Mouse (Mus musculus) large intestine, adult 2 months (tissue): ENCODE measurements around the gene Iffo2. TPM values are rescaled to one million over a fixed set of nuclear protein-coding genes. Genes with fewer than 3 reads are reported as not detected.
A peak's percentile ranks its signal among the peaks of the same experiment; 100 is the strongest.

Experiments used
- DNase-seq: peaks from one replicate; pipeline ENCODE4 v3.0.0-alpha.2; 2012; ENCODE audit warnings: low read depth, low spot score
- WGBS: fragments of 180-500 bp; shearing (Covaris S2); methylation state at CpG from one replicate; pipeline ENCODE4 v1.1.7; 2018; 5-methylcytosine and 5-hydroxymethylcytosine counted together
- polyA plus RNA-seq: library from polyadenylated mRNA; depleted of rRNA; stranded (reverse); fragments of >200 nt; gene quantifications from 2 replicates; pipeline ENCODE4 v1.2.3, GENCODE M21; 2012

Iffo2 gene
- polyA plus RNA-seq, 1 experiment, result 2.6 TPM

DNA sequence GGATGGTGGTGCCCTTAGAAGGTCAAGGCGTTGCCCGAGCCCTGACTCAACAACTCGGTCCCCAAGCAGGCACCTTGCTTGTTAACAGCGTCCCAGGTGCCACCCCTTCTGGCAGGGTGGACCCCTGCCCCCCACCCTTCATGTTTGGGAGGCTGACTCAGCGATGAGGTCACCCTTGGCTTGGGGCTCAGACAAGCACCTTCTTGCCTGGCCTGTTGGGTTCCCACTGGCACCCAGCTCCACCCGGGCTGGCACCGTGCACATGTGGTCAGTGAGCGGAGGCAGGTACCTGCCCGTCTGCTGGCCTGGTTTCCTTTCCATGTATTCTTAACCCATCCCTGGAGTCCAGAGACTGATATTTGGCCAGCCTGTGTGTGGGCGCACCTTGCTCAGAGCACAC lies 8.4 kb upstream of the Iffo2 start:
- DNase-seq, result no peak
- 77% methylated on average over 10 of the region's 10 CpGs for WGBS

DNA sequence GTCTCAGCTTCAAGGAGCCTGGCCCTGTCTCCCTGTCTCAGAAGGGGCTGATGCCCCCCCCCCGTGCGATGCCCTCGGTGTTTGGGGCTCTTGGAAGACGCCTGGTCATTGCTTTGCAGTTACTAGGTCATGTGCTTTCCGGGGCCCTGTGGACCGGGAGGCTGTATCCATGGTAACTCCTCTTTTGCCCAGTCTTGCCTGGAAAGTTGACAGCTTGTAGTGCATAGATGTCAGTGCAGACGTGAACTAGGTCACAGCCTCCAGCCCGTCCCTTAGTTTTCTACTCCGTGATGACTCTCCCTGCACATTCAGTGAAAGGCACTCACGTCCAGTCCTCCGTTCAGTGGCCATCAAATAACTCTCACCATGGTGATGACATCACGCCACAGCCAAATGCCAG lies 3.9 kb upstream of the Iffo2 start:
- 90% methylated on average over 12 of the region's 12 CpGs for WGBS
- DNase-seq, result no peak

DNA sequence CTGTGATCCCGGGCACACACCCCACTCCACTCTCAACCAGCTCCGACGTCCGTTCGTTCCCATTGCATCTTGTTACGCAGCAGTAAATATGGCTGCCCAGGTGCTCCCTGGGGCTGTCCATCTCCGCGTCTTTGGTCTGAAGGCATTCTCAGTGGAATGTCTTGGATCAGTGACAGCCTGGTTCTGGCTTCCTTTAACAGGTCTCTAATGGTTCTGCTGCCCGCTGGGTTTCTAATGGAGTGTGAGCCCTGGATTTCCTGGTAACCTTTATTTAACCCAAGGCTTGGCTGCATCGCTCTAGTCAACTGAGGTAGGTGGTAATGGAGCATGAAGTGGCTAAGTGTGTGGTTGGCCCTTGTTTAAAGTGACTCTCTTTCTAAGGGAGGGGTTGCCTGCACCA lies 1.7 kb downstream of the Iffo2 start:
- no peak for DNase-seq
- 90% methylated on average over 10 of the region's 10 CpGs for WGBS

DNA sequence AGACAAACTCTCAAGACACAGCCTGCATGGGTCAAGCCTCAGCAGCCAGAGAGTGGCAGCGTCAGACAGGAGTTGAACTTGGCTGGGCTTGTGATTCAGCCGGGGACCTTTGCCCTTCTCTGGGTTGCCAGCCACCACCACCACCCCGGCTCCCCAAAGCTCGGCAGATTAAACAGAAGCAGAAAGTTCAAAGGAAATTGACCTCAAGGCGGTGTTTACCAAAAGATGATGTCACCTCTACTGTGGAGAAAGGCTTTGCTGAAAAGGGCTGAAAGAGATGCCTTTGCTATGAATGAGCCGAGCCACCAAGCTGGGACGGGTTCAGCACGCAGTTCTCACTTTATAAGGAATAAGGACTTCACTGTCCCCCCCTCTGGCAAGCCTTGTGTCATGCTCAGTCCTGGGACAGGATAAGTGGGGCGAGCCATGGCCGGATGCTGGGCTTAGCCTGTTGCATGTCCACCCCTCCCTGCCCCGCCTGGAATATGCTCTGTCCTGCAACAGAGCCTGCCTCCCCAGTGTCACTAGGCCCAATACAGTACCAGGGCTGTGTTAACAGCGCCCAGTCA lies 4.9 kb downstream of the Iffo2 start:
- peak; percentile 56 for DNase-seq
- 12% methylated on average over 12 of the region's 12 CpGs for WGBS

DNA sequence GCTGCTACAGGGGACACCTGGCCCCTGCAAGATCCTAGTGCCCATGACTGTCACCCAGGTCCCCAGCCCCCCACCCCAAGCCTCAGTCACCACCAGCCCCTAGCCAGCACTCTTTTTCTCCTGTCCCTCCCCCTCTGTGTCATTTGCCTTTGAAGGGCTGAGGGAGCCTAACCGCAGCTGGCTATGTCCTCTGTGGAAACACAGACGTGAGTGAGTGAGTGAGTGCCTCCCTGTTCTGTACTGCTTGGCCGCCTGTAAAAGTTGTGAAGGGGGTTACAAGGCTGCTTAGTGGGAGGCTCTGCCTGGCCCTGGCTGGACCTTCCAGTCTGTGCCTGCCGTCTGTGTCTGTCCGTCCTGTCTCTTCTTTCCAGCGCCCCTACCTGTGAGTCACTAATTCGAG lies 5.4 kb downstream of the Iffo2 start:
- WGBS, result 43% methylated on average over 7 of the region's 7 CpGs

DNA sequence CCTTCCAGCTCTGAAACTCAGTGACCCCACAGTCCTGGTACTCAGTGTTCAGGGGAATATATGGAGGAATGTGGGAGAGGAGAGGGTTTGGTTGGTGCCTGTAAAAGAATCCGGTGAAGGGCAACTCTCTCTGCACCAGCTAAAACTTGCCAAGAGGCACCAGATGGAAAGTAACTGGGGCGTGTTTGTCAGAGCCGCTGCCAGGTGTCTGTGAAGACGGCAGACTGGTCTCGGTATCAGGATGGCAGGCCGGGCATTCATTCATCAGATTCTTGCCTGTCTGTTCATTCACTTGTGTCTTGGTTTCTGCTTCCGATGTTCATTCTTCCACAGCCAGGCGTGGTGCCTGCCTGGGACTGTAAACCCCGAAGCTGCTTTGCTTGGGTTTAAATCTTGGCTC lies 6.4 kb downstream of the Iffo2 start:
- 44% methylated on average over 9 of the region's 9 CpGs for WGBS
- DNase-seq, result no peak

More for the DNA sequence above, 5.4 kb downstream of the Iffo2 start:
- no peak for DNase-seq

DNA sequence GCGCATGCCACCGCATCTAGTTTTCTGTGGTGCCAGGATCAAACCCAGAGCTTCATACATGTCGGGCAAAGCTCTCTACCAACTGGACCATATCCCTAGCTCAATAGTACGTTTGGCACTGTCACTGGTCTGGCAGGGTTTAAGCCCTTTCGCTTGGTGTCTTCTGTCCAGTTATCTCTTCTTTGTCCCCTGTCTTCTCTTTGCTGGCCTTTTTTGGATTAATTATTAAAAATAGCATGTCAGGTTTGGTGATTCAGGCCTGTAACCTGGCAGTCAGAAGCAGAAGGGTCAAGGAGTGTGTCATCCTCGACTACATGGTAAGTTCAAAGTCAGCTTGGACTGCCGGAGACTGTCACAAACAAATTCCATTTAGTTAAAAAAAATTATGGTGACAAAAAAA lies 10.4 kb downstream of the Iffo2 start:
- WGBS, result 90% methylated on average over 7 of the region's 7 CpGs
- no peak for DNase-seq

DNA sequence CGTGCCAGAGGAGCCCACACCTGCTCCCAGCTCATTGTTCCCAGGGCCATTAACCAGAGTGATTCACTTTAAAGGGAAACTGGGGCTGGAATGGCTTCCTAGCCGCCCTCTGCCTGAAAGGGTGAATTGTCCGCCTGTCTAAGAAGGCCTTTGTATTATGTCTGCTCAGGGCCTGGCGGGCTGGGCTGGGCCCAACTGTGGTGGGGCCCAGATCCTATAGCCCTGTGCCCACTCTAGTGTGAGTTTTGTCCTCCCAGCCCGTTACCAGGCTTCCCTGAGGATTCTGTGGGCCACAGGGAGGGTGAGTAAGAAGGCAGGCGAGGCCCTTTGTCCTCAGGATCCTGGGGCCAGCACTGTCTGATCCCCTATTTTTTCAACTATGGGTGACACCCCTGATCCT lies 15.4 kb downstream of the Iffo2 start:
- 72% methylated on average over 6 of the region's 6 CpGs for WGBS
- DNase-seq, result no peak

DNA sequence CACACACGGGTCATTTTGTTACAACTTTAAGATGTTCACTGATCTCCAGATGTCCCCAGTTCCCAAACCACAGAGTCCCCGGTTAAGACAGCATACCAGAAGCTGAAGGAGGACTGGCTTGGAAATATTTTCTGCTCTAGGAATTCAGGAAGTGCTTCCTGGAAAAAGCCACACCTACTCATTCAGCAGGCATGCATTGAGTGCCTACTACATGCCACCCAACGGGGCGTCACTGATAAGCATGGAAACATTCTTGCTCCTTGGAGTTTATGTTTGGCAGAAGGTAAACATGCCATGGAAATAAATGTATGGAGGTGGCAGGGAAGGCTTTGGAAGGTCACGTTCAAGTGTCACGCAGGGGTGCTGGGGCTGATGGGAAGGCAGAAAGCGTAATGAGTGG lies 19.1 kb downstream of the Iffo2 start:
- 52% methylated on average over 7 of the region's 7 CpGs for WGBS
- no peak for DNase-seq

DNA sequence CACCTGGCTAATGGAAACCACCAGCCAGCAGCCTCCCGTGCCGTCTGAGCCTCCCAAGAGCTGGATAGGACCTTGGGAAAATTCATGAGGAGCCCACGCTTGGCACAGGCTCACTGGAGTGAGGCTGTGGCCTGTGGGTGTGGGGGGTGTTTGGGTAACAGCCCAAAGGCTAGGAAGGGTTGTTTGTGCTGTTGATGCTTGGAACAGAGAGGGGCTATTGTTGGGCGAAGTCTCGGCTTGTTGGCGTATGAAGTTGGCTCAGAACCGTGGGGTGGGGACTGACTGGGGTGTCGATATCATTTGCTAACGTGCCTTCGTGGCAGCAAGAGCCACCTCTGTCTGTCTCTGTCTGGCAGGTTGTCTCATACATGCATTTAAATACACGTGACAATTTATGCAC lies 24.9 kb downstream of the Iffo2 start:
- WGBS, result 90% methylated on average over 11 of the region's 11 CpGs

DNA sequence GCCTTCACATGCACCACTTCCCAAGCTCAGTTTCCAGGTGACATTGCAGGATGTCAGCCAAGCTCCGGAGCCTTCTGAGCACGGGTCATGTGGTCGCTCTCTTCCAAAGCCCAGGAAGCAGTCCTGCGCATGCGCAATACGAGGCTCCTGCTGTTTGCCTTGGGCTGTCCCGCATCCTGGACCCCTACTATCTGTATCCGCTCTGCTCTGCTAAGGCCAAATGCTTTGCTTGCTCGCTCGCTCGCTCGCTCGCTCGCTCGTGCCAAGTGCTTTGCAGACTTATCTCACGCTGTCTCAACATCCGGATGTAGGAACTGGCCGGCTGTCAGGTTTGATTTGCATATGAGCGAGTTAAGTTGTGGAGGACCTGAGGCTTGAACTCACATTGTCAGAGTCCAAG lies 25.6 kb downstream of the Iffo2 start:
- 72% methylated on average over 19 of the region's 19 CpGs for WGBS
- no peak for DNase-seq

More for the DNA sequence above, 24.9 kb downstream of the Iffo2 start:
- no peak for DNase-seq

DNA sequence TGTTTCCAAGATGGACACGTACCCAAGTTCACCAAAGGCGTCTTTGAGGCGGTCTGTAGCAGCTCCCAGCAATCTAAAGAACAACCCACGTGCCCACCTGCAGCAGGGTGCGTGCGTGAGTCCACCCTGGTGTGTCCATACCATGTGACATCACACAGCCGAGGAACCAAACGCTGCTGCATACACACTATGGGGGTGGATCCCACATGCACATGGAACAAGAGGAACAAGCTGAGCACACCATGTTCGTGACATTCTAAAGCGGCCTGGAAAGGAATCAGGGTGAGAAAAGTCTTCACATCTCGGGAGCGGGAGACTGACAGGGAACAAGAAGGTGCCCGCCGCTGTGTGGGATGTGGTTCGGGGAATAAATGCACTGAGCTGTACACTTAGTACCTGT lies 38.0 kb downstream of the Iffo2 start:
- WGBS, result 84% methylated on average over 15 of the region's 15 CpGs
- DNase-seq, result no peak

DNA sequence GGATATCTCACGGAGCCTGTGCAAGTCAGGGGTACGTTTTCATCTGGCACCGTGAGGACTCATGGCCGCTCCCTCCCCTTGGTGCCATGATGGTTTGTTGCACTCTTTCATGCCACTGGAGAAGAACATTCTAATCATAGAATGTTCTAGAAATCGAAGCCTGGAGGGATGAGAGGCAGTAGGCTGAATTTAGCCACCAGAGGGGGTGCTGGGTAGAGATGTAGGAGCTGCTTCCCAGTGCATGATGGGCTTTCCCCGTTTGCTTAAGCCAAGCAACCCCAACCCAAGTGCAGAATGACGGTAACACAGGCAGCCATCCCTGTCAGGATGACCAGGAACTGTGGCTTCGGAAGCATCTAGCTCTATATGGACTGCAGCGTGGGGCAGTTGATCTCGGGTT lies 40.4 kb downstream of the Iffo2 start:
- no peak for DNase-seq
- 64% methylated on average over 10 of the region's 10 CpGs for whole genome bisulfite sequencing

DNA sequence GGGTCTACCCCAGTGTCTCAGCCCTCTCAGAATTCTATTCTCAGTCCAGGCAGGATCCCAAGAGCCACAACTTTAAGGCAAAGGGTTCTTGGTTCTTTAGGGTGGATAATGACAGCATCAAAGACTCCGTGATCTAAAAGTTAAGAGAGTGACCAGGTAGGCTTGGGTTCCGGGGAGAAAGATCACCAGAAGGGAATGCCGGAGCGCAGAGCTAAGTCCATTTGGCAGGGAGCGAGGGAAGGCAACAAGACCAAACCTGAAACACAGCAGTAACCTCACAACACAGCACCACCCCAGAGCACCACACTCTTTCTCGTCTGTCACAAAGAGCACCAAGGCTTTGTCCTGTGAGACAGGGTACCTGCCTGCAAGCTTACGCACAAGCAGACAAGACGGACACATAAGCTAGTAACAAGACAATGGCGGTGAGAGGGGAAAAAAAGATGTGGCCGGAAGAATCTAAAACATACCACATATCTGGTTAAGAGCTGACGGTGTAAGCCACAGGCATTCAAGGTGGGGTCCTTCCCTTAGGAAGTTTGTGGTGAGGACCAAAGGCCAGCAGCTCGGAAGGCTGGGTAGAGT lies 42.7 kb downstream of the Iffo2 start:
- no peak for DNase-seq
- WGBS, result 90% methylated on average over 12 of the region's 12 CpGs

DNA sequence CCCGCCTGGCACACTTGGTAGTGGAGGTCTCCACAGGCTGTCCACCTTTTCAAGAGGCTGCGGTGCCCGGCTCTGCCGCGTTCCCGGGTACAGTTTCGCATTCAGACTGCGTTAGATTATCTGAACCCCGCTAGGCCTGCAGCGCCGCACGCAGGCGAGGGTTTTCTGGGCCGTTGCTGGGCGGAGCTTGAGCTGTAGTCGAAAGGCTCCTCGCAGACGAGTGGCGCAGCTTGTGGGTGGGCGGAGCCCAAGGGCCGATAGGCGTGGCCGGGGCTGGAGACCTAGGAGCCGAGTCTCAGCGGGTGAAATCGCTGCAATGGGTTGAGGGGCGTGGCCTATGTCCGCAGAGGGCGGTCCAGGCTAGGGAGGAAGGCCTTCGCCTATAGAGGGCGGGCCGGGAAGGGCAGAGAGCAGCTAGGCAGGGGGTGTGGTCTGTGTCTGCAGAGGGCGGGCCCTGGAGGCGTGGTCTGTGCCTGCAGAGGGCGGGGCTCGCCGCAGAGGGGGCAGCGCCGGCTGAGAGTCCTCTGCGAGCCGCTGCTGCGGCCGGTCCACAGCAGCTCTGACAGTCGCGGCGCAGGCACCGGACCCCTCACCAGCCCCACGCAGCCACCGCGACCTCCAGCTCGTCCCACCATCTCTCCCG lies 43.9 kb downstream of the Iffo2 start:
- under 1% methylated on average over 51 of the region's 52 CpGs for WGBS
- DNase-seq, result peak; percentile 96

DNA sequence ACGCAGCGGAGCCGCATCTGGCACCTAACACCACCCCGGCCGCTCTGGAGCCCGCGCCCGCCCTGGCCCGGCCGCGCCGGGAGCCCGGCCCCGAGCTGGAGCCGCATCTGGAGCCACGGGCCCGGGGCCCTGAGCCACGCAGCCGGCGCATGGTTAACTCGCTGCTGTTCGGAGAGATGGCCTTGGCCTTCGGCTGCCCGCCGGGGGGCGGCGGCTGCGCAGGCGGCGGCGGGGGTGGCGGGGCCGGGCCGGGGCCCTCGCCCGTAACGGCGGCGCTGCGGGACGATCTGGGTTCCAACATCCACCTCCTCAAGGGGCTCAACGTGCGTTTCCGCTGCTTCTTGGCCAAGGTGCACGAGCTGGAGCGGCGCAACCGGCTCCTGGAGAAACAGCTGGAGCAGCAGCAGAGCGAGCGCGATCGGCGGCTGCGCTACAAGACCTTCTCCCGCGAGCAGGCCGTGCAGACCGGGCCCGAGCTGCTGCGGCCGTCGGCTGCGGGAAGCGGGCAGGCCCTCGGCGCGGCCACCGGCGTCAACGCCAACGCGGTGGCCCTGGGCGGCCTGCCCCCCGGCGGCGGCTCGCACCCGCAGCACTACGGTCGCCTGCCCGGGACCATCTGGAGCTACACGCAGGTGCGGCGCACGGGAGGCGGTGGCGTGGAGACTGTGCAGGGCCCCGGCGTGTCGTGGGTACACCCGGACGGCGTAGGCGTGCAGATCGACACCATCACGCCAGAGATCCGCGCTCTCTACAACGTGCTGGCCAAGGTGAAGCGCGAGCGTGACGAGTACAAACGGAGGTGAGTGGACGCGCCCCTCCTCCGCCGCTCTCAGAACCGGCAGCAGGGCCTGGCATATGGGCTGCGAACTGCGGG lies 44.7 kb downstream of the Iffo2 start:
- DNase-seq, result no peak
- under 1% methylated on average over 111 of the region's 111 CpGs for WGBS

DNA sequence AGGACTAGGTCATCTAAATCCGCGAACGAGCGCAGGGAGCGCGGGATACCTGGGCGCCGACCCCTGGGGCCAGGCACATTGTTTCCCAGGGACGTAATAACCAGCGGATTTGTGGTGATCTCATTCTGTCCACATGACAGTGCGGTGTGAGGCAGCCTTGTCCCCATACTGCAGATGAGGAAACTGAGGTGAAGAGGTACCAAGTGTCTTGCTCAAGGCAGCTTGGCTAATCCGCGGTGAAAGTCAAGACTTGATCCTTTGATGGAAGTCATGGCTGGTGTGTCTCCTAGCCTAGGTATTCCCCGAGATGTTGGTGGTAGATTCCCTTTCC lies 45.3 kb downstream of the Iffo2 start:
- DNase-seq, result no peak
- WGBS, result 6% methylated on average over 14 of the region's 14 CpGs

DNA sequence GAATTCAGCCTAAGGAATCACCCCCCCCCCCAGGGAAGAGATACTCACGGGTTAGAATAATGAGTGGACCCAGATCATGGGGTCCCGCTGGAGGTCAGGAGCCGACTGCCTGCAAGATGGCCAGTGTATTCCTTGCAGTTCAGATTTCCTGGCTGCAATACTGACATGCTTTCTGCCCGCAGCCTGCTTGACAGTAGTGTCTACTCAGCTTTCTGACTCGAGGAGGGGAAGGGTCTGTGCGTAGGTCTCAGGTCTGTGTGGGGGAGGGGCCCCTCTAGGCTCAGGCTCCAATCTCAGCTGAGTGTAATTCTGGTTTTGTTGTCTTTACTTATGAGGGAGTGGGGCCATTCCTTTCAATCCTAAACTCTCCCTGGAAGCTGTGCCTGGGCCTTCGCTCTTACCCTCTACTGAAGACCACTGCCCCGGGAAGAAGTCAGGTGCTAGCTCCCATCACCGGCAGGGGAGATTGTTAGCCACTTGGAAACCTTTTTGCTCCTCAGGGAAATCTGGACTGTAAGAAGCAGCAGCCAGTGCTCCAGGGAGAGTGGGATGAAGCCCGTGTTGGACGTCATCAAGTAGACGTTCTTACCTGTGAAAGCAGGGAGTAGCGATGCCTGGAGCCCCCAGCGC lies 46.0 kb downstream of the Iffo2 start:
- DNase-seq, result no peak
- 34% methylated on average over 14 of the region's 14 CpGs for WGBS

DNA sequence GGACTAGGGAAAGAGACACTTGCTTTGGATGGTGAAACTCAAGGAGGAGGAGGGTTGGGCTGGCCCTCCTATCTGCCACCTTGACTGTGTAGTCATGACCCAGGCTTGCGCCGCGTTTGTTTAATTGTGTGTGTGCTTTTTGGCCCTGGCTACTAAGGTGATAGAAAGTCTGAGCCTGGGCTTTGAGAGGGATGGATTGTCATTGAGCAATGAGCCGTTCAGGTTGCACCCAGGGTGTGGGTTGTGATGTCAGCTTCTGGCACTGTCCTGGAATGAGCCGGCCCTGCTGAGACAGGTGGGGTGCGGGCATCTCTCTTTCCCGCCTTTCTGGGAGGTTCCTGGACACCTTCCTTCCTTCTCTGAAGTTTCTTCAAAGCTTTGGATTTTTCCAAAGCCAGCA lies 46.7 kb downstream of the Iffo2 start:
- 36% methylated on average over 7 of the region's 7 CpGs for whole genome bisulfite sequencing
- DNase-seq, result no peak

DNA sequence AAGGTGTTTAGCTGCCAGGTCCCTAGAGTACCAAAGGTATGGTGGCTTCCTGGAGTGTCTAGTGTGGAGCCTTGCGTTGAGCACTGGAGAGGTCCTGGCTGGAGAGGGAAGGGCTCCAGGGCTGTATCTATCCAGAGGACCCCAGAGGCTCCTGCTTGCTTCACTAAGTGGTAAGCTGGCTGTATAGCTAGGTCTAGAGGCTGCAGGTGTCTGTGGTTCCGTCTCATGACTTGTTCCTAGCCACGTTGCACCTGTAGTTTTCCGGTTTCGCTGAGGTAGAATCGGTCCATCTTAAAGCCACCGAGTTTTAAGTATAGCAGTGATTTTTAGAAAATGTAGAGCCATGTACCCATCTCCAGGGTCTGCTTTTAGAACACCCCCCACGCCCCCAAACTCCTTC lies 48.0 kb downstream of the Iffo2 start:
- WGBS, result 55% methylated on average over 8 of the region's 8 CpGs

More for the DNA sequence above, 48.0 kb downstream of the Iffo2 start:
- no peak for DNase-seq
